Mouse (Mus musculus): ENCODE results near the gene Il20ra.

DNA sequence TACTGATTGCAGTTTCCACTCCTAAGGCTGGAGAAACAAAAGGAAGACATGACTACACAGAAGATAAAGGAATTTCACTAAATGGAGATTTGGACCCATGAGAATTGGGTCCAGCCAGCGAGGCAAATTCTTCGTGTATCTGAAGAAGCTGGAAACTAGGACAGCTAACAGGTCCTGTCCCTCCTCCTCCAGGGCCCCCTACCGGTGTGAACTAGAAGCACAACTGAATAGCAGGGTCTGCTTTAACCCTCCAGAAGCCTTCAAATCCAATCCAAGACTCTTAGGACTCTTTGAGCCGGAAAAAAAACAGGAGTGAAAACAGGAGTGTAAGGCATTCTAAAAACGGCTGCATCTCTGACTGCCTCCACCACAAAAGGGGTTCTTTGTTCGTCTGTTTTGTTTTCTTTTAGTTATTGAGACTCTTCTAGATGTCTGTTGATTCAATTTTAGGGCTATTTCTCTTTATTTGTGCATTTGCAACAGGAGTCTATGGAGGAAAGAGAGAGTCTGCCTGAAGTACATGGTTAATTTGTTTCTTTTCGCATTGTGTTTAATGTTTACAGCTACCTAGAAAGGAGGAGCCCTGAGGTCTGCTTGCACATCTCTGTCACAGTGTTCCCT lies 709 bp upstream of the Il20ra start:
- TF ChIP-seq GATA1 (IDR thresholded peaks at IDR 0.05; ENCODE audit: borderline replicate concordance, low read length) (no peak), FLI1 (IDR thresholded peaks at IDR 0.05; ENCODE audit: low read length) (no peak)

Data from megakaryocyte, embryonic 14.5 days (primary cell).